ENCODE assay signal across 25 mouse cellular contexts in the genomic region with DNA sequence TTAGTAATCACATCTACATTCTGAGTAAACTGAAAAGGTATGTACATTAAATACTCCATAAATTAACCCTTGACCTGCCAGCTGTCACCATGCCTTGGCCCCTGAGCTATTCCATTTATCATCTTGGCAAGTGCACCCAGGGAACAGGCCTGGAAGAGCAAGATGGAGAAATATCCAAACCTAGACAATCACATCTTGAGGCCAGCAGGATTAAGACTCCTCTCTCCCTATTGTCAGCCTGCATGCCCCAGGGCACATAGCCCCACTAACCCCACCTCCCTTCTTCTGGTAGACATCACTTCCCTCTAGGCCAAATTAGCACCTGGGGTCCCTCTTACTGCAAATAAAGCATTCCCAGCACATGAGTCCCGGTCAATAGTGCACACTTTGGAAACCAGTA.
"Had no signal": no experiment of that assay in that cellular context is flagged by ENCODE, and none has a peak within 500 bp of the region (broad histone marks: within the 10 kb centered on the region; RNA-seq: fewer than 3 reads in every experiment).

No protein-coding gene starts in this region.

- ATAC-seq: hindbrain, embryonic 16.5 days; intestine, embryonic 16.5 days; liver, embryonic 12.5 days had no signal

- H3K9ac ChIP-seq: heart, embryonic 13.5 days; heart, embryonic 15.5 days; hindbrain, embryonic 14.5 days; kidney, embryonic 15.5 days; limb, embryonic 13.5 days; limb, embryonic 15.5 days; liver, embryonic 12.5 days had no signal

- H3K4me3 ChIP-seq: heart, adult 2 months; heart, embryonic 13.5 days; heart, embryonic 15.5 days; kidney, embryonic 15.5 days; limb, embryonic 13.5 days; limb, embryonic 15.5 days; liver, embryonic 12.5 days had no signal

- H3K9me3 ChIP-seq: heart, embryonic 13.5 days; heart, embryonic 15.5 days; kidney, embryonic 15.5 days; limb, embryonic 13.5 days; limb, embryonic 15.5 days; liver, embryonic 12.5 days had no signal

- H3K36me3 ChIP-seq: limb, embryonic 15.5 days had no signal

- DNase-seq: gastrocnemius, postnatal 14 days; gastrocnemius, postnatal 36 days; heart, adult 11 months; heart, adult 2 months; heart, postnatal 14 days; heart, postnatal 36 days; kidney, adult 11 months; kidney, adult 2 months; kidney, adult 9 months; kidney, postnatal 14 days; kidney, postnatal 36 days; layer of hippocampus, adult 9-11 months; layer of hippocampus, postnatal 36 days; left cerebral cortex, postnatal 4 days had no signal

- H3K4me1 ChIP-seq: heart, embryonic 13.5 days; heart, embryonic 15.5 days; kidney, embryonic 15.5 days; limb, embryonic 13.5 days; limb, embryonic 15.5 days; liver, embryonic 12.5 days had no signal

- H3K27ac ChIP-seq: heart, adult 2 months; heart, embryonic 13.5 days; heart, embryonic 15.5 days; hindbrain, embryonic 14.5 days; kidney, embryonic 15.5 days; kidney, postnatal 0 days; limb, embryonic 13.5 days; liver, embryonic 12.5 days had no signal

- H3K27me3 ChIP-seq: heart, embryonic 13.5 days; heart, embryonic 15.5 days; kidney, embryonic 15.5 days; limb, embryonic 13.5 days; limb, embryonic 15.5 days; liver, embryonic 12.5 days had no signal

- H3K4me2 ChIP-seq: heart, embryonic 11.5 days; heart, embryonic 13.5 days; heart, embryonic 15.5 days; hindbrain, embryonic 14.5 days; kidney, embryonic 15.5 days; limb, embryonic 13.5 days; limb, embryonic 15.5 days; liver, embryonic 12.5 days had no signal
